Mouse (Mus musculus): Measurements from ENCODE around the gene Trim80. TPM values are rescaled to one million over a fixed set of nuclear protein-coding genes. Genes with fewer than 3 reads are reported as not detected.
A peak's percentile ranks its signal among the peaks of the same experiment; 100 is the strongest.
"Not testable (repeated sequence)": the region's sequence is repeated elsewhere in the genome, so short reads cannot be mapped to it uniquely, and the experiment has no call there.

The Trim80 gene
- polyA plus RNA-seq, 1 experiment from 2014 or later: 0.27 TPM

DNA sequence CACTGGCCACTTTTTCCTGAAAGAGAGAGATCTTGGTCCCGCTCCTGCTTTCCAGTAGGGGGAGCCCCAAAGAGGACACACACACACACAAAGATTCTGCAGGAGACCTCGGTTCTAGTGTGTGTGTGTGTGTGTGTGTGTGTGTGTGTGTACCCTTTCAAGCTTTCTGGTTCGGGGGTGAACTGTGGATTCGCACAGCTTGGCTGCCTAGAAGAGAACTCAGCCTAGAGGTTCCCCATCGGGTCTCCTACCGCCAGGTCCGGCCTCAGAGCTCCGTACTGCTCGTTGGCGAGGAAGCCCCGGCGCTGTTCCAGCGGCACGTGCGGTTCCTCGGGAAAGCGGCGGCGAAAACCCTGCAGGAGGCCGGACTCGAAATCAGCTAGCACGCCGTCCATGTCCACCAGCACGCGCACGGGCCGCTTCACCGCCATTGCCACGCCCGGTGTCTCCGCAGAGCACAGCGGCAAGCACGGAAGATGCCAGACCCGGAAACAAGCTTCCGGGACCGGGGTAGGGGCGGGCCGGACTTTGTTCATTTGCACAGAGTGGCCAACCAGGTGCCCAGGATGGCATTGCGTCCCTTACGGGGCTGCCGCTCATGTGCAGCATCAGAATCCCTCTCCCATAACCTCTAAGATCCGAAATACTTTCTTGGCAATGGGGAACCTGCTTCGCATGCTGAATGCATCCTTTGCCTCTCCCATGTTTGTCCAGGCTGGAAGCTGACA is 51.2 kb downstream of the Trim80 start, which contains the start of gene Nt5c:
TSS of gene Nt5c (minus strand) at position 507 of the 728 bp plus-strand sequence.
- H3K27me3 ChIP-seq (replicated peaks; ENCODE audit: control insufficient read depth, insufficient read depth, low read length): no peaks in the 10 kb centered on the region
- under 1% methylated on average over 43 of the region's 43 CpGs for WGBS

DNA sequence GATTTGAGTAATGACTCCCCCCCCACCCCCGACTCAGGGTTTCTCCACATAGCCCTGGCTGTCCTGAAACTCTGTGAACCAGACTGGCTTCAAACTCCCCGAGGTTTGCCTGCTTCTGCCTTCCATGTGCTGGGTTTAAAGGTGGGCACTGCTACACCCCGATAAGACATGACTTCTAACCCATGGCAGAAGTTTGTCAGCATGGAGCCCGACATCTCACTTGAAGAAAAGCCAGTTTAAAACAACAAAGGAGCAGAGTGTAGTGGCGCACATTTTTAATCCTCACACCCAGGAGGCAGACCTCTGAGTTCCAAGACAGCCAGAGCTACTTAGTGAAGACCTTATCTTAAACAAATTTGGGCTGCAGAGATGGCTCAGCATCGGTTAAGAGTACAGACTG is 52.0 kb downstream of the Trim80 start:
- Histone ChIP-seq H3K36me3 (ENCODE audit: control insufficient read depth, insufficient read depth, low read length) (peaks cover 12% of the 10 kb centered on the region), H3K27me3 (replicated peaks; ENCODE audit: control insufficient read depth, insufficient read depth, low read length) (no peaks in the 10 kb centered on the region), H3K4me1 (replicated peaks; ENCODE audit: control insufficient read depth, insufficient read depth, low read length) (peaks cover 16% of the 10 kb centered on the region), H3K9me3 (ENCODE audit: control insufficient read depth, low read length) (no peaks in the 10 kb centered on the region), H3K9ac (ENCODE audit: low read depth, low read length) (peak overlapping the region; percentile 73; the same call in 1 of the 2 replicates), H3K4me3 (ENCODE audit: low read depth, low read length) (peak overlapping the region; percentile 65), H3K27ac (ENCODE audit: low read depth, low read length) (no peak overlapping the region), H3K4me2 (peak overlapping the region; percentile 79)
- DNase-seq (ENCODE audit: low spot score) (no peak), ATAC-seq (replicated peaks; ENCODE audit: low FRiP score) (0 out of 2 replicates have a peak, but pooled peaks have one; percentile 21)
- 29% methylated on average over 6 of the region's 6 CpGs for WGBS

More for the DNA sequence above, 51.2 kb downstream of the Trim80 start, which contains the start of gene Nt5c:
- DNase-seq (ENCODE audit: low spot score): peak; percentile 84
- ATAC-seq (replicated peaks; ENCODE audit: low FRiP score): peak; percentile 93
- H3K4me2 ChIP-seq: peak within 1 kb of the TSS; percentile 79
- H3K9ac ChIP-seq (ENCODE audit: low read depth, low read length): peak within 1 kb of the TSS; percentile 73
- peak within 1 kb of the TSS; percentile 65 for H3K4me3 ChIP-seq (ENCODE audit: low read depth, low read length)
- no peaks in the 10 kb centered on the region for H3K9me3 ChIP-seq (ENCODE audit: control insufficient read depth, low read length)
- peaks cover 16% of the 10 kb centered on the region for H3K4me1 ChIP-seq (replicated peaks; ENCODE audit: control insufficient read depth, insufficient read depth, low read length)
- H3K36me3 ChIP-seq (ENCODE audit: control insufficient read depth, insufficient read depth, low read length): peaks cover 9% of the 10 kb centered on the region
- H3K27ac ChIP-seq (ENCODE audit: low read depth, low read length): peak within 1 kb of the TSS; percentile 65; the same call in 1 of the 2 replicates

DNA sequence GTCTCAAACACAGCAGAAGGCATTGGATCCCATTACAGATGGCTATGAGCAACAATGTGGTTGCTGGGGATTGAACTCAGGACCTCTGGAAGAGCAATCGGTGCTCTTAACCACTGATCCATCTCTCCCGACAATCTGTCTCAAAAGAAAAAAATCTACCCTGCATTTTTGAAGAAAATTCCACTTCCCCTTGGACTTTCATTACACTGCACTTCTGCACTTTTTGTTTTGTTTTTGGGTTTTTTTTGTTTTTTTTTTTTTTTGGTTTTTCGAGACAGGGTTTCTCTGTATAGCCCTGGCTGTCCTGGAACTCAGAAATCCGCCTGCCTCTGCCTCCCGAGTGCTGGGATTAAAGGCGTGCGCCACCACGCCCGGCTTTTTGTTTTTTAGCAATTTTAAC is 56.2 kb downstream of the Trim80 start:
- H3K4me1 ChIP-seq (replicated peaks; ENCODE audit: control insufficient read depth, insufficient read depth, low read length); H3K27ac ChIP-seq (ENCODE audit: low read depth, low read length); H3K9me3 ChIP-seq (ENCODE audit: control insufficient read depth, low read length); H3K4me2 ChIP-seq; H3K4me3 ChIP-seq (ENCODE audit: low read depth, low read length); ATAC-seq (replicated peaks; ENCODE audit: low FRiP score); H3K27me3 ChIP-seq (replicated peaks; ENCODE audit: control insufficient read depth, insufficient read depth, low read length); H3K9ac ChIP-seq (ENCODE audit: low read depth, low read length); DNase-seq (ENCODE audit: low spot score): not testable (repeated sequence)
- peaks cover 37% of the 10 kb centered on the region for H3K36me3 ChIP-seq (ENCODE audit: control insufficient read depth, insufficient read depth, low read length)
- 85% methylated on average over 9 of the region's 9 CpGs for whole genome bisulfite sequencing

Small RNA genes within 50 kb of the gene (microRNA-seq; reads per million reads assigned to microRNA genes)
- 2.1 reads per million for gene Mir3968 (ENCODE audit: borderline number of aligned reads)

Other genes starting within 250 kb of the Trim80 start
- 0.75 and 0.89 TPM in 2 replicates for gene Grin2c, start 173.3 kb upstream of the Trim80 start, polyA plus RNA-seq (2014; fragmentation: Nextera tagmentation; extraction: Ambion mirVana)
- 25.0 and 25.7 TPM in 2 replicates for gene Fdxr, start 163.5 kb upstream of the Trim80 start, polyA plus RNA-seq (2014; fragmentation: Nextera tagmentation; extraction: Ambion mirVana)
- gene Fads6, start 142.9 kb upstream of the Trim80 start, polyA plus RNA-seq (2014; fragmentation: Nextera tagmentation; extraction: Ambion mirVana): 3.2 and 3.4 TPM in 2 replicates
- not detected in 2 replicates for gene Otop2, start 133.4 kb upstream of the Trim80 start, polyA plus RNA-seq (2014; fragmentation: Nextera tagmentation; extraction: Ambion mirVana)
- 0.52 and 0.64 TPM in 2 replicates for gene Ush1g, start 118.5 kb upstream of the Trim80 start, polyA plus RNA-seq (2014; fragmentation: Nextera tagmentation; extraction: Ambion mirVana)
- gene Otop3, start 105.8 kb upstream of the Trim80 start, polyA plus RNA-seq (2014; fragmentation: Nextera tagmentation; extraction: Ambion mirVana): not detected in 2 replicates
- 2.2 and 3.4 TPM in 2 replicates for gene Hid1, start 72.8 kb upstream of the Trim80 start, polyA plus RNA-seq (2014; fragmentation: Nextera tagmentation; extraction: Ambion mirVana)
- 6.2 and 6.9 TPM in 2 replicates for gene Cdr2l, start 58.6 kb upstream of the Trim80 start, polyA plus RNA-seq (2014; fragmentation: Nextera tagmentation; extraction: Ambion mirVana)
- 165 TPM in 2 replicates for gene Mrpl58, start 36.8 kb upstream of the Trim80 start, polyA plus RNA-seq (2014; fragmentation: Nextera tagmentation; extraction: Ambion mirVana)
- gene Atp5h, start 20.6 kb upstream of the Trim80 start, polyA plus RNA-seq (2014; fragmentation: Nextera tagmentation; extraction: Ambion mirVana): 835 and 884 TPM in 2 replicates
- 8.4 and 8.9 TPM in 2 replicates for gene Kctd2, start 20.4 kb upstream of the Trim80 start, polyA plus RNA-seq (2014; fragmentation: Nextera tagmentation; extraction: Ambion mirVana)
- not detected in 2 replicates for gene Slc16a5, start 21.9 kb downstream of the Trim80 start, polyA plus RNA-seq (2014; fragmentation: Nextera tagmentation; extraction: Ambion mirVana)
- gene Armc7, start 35.1 kb downstream of the Trim80 start, polyA plus RNA-seq (2014; fragmentation: Nextera tagmentation; extraction: Ambion mirVana): 5.7 and 6.0 TPM in 2 replicates
- gene Nt5c, start 51.3 kb downstream of the Trim80 start, polyA plus RNA-seq (2014; fragmentation: Nextera tagmentation; extraction: Ambion mirVana): 96.8 and 105 TPM in 2 replicates
- gene Jpt1, start 73.8 kb downstream of the Trim80 start, polyA plus RNA-seq (2014; fragmentation: Nextera tagmentation; extraction: Ambion mirVana): 435 and 437 TPM in 2 replicates
- 874 and 889 TPM in 2 replicates for gene Sumo2, start 95.7 kb downstream of the Trim80 start, polyA plus RNA-seq (2014; fragmentation: Nextera tagmentation; extraction: Ambion mirVana)
- gene Nup85, start 123.9 kb downstream of the Trim80 start, polyA plus RNA-seq (2014; fragmentation: Nextera tagmentation; extraction: Ambion mirVana): 277 and 296 TPM in 2 replicates
- 121 and 125 TPM in 2 replicates for gene Mrps7, start 163.4 kb downstream of the Trim80 start, polyA plus RNA-seq (2014; fragmentation: Nextera tagmentation; extraction: Ambion mirVana)
- gene Gga3, start 163.5 kb downstream of the Trim80 start, polyA plus RNA-seq (2014; fragmentation: Nextera tagmentation; extraction: Ambion mirVana): 23.6 and 27.4 TPM in 2 replicates
- gene Mif4gd, start 172.4 kb downstream of the Trim80 start, polyA plus RNA-seq (2014; fragmentation: Nextera tagmentation; extraction: Ambion mirVana): 39.0 and 41.4 TPM in 2 replicates
- gene Slc25a19, start 187.8 kb downstream of the Trim80 start, polyA plus RNA-seq (2014; fragmentation: Nextera tagmentation; extraction: Ambion mirVana): 30.2 and 30.9 TPM in 2 replicates